Mouse (Mus musculus): Measurements from ENCODE around the gene Olfr12.

Olfr12 gene

DNA sequence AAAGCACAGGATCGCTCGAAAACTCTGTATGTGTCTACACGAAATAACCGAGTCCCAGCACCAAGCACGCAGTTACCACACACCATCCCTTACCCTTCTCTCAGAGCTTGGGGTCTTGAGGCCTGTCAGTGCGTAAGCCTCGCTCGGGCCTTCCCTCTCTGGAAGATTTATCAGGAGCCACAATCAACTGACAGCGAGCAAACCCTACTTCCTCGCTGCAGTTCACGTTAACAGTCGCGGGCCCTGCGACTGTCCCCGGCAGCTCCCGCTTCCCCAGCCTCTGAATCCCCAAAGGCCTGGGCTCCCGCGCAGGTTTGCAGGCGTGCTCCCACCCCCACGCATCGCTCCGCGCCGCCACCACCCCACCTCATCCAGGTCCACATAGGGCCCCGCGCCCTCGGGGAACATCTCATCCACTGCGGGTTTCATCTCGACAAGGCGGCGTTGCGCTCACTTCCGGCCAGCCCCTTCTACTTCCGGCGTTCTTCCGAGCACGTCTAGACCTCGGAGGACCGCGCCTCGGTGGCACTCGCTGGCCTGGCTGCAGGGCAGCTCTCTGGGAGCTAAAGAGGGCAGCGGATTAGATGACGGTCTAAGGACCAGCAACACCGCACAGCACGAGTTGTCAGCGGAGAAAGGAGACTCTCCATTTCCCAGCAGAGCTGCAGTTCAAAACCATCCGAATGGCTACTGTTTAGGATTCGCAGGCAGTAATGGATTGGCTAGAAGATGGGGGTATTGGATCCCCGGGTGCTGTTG lies 24.1 kb downstream of the Olfr12 start, which contains the start of gene Cops9:
TSS of gene Cops9 (minus strand) at position 472 of the 759 bp plus-strand sequence.
- peak; percentile 68 to 73 for DNase-seq

DNA sequence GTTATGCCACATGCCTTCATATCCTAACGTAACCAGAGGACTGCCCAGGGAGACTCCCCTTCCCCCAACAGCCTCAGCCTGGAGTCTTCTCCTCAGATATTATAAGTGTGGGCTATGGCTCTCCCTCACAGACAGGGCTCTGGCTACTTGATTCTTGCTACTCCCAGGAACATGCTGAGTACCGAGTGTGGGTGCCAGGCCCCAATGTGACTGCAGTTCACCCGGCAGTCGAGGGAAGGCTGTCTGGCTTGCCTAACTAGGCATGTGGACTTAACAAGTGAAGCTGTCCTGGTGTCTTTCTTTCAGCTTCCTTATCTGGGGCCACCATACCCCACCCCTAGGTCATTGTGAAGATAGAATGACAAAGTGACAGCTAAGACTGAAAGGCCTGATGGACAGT lies 26.1 kb downstream of the Olfr12 start:
- DNase-seq = peak in 1 of 2 experiments; percentile 1

DNA sequence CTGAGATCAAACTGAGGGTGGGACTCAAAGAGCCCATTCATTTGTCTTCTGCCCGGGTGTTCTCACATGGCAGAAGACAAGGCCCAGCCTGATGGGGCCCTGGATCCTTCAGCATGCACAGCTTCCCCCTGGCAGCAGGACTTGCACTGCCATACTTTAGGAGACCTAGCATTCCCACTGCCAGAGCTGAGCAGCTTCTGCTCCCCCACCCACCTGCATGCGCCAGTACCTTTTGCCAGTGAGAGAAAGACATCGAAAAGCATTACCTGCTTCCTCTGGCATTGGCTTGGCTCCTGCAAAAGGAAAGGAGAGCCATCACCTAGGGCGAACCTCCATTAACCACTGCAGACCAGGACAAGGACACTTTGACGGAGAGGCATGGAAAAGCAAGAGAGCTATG lies 27.3 kb downstream of the Olfr12 start:
- peak in 1 of 2 experiments; percentile 1 for DNase-seq

DNA sequence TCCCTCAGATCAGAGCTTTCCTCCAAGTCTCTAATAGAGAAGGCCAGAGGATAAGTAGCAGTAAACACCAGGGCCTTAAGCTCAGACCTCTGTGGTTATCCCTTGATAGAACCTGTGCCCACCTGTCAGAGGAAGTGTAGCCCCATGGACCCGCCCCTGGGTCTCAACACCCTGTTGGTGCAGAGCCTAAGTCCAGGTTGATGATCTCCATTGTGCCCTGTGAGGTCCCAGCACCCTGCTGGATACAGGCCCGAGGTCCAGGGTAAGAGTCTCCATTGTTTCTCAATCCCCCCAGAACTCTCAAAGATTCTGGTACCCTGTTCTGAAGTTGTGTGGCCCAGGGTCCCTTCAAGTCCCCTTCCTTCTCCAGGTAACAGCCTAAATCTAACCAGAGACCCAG lies 28.5 kb downstream of the Olfr12 start:
- peak in 1 of 2 experiments; percentile 1 for DNase-seq

DNA sequence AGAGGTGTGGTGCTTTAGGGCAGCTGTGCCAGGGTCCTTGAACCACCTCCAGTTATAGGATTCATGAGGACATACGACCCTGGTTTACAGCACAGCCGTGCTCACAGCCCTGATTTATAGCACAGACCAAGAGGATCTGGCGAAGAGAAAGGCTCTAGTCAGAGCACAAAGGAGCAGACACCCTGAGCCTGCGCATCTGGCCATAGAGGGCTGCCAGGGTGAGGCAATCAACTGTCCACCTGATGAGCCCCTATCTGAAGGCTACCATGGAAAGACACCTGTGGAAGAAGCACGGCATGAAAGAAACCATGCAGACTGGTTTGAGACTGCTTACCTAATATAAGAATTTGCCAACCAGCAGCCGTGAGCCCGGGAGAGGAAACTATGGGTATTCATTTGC lies 29.0 kb downstream of the Olfr12 start:
- DNase-seq = no peak

DNA sequence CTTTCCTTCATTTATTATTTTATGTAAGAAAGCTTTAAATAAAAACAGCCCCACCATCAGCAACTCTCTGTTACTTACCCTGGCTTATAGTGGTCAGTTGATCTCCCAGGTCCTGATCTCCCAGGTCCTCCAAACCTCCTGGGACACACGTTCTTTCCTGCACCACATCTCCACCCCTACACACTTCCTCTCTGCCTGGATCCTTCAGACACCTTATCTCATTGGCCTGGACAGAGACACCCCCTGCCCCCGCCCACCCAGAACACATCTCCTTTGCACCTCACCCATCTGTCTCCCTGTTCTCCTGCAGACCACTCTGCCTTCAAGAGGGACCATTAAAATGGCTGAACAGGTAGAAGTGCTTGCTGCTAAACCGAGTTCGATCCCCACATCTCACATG lies 29.4 kb downstream of the Olfr12 start:
- no peak for DNase-seq

DNA sequence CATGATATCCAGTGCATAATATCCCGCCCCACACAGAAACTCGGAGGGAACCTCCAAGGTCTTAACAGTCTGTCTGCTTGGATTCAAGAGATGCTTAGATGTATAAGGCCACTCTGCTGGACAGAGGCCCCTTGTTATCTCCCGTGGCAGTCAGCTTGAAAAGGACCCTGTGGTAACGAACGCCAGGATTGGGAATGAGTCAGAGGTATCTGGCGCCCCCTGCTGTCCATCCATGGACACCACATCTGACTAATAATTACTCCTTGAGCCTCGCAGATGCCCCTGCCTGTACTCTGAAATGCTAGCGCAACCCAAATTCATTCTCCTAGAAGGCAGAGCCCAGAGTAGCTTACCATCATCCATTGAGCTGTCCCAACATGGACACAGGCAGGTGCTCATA lies 30.2 kb downstream of the Olfr12 start:
- no peak for DNase-seq

DNA sequence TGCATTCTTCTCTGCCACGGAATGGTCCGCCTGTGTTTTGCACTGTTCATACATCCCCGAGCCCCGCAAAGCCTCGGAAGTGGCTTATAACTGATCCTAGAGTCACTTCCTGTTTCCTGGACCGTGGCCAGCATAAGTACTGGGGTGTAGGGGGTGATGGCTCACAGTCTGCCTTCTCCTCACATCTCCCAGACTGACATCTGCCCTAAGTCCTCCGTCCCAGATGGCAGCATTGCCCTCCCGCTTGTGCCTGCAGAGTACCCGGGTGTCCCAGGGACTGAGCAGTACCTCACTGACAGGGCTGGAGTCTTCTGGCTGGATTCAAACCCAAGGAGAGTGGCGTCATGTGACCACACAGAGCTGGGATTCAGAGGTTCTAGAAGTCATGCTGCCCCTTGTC lies 30.6 kb downstream of the Olfr12 start:
- DNase-seq = peak in 1 of 2 experiments; percentile 14

DNA sequence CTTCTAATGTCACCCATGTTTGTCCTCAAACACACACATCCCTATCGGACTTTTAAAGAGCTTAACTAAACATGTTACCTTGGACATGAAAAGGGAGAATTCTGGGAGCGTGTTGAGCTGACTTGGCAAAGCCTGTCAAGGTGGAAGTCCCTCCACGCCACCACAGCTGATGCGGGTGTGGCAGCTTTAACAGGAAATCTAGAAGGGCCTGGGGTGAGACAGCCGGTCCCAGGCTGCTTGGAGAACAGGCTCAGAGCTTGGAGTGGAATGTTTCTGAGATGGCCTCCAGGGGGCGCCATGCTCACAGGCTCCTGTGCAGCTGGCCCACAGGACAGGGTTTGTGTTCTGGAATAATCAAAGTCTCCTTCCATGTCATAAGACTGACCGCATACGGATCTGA lies 31.1 kb downstream of the Olfr12 start, which contains the start of gene Otos:
TSS of gene Otos (minus strand) at position 169 of the 400 bp plus-strand sequence.
- DNase-seq = peak; percentile 21 to 23

DNA sequence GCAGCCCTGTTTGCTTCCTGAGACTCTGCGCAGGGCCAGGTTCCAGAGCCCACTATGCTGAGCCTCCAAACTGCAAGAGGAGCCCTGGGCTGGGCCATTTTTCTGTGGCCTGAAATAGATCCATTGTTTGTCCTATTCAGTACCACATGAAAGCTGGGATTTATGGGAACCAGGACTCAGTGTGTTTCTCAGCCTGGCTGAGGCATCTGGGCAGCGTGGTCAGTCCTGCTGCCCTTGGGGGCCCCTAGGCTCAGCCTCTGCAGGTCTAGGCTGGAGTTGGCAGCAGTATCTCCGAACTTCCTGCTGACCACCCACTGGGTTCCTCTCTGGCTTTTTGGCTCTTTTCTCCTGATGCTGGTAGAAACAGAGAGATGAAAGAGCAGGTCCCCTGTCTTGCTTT lies 33.9 kb downstream of the Olfr12 start:
- DNase-seq = no peak

DNA sequence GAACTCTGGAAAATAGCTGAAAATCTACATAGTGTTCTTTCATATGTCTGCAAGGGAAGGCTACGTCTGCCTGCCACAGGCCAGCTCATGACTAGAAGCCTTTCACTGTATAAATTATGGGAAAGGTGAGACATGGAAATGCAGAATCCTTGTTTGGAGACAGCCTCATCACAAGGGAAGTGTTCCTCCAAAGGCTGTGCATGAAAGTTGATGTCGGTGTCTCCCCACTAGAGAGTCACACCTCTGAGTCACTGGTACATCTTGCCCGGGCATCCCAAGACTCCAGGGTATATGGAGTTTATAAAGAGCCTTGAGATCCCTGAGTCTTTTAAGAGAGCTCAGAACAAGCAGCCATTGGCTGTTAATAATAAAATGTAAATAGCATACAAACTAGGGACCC lies 35.6 kb downstream of the Olfr12 start:
- no peak for DNase-seq

DNA sequence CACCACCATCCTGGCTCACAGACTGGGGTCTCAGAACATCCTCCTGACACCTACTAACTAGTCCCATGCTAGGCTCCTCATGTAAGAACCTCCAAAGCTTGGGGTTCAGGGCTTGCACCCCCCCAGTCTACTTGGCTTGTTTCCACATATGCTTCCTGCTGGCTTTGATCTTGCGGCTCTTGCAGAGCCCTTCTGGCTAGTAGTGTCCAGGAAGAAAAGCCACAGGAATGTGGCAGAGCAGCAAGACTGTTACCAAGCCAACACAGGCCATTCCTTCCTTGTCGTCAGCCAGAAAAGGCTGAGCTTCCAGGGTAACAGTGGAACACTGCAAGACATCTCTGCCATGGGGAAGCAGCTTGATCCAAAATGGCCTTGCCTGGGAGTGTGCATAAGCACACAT lies 37.1 kb downstream of the Olfr12 start:
- DNase-seq = no peak

DNA sequence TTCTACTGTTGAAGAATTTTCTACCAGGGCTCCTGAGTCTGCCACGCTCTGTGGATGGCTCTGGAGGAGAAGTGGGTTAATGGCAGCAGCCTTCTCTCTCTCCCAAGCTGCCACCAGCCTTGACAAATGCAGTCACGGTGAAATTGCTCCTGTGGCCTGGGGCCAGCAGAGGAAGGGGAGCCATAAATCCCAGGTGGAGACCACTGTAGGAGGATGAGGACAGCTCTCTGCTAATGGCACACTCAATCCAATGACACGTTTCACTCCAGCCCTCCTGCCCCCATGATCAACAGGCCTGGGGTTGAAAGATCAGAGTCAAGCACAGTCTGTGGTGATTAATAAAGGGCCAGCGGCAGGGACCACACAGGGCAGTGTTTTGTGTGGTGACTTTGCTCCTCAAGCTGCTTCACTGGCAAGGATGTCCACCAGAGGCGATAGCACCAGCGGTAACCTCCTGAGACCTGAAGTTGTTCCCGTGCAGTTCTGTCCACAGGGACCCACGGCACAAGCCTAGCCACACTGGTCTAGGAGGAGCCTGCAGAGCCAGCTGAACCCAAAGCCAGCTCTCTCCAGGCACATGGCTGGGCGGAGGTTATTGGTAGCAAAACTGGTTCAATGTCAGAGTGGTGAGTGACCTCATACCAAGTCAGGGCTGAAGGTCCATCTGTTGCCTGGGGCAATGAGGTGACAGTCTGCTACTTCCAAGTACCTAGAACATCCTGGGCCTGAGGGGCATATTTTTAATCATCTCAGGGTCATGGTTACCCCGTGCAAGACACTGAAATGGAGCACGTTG lies 39.6 kb downstream of the Olfr12 start:
- no peak for DNase-seq

DNA sequence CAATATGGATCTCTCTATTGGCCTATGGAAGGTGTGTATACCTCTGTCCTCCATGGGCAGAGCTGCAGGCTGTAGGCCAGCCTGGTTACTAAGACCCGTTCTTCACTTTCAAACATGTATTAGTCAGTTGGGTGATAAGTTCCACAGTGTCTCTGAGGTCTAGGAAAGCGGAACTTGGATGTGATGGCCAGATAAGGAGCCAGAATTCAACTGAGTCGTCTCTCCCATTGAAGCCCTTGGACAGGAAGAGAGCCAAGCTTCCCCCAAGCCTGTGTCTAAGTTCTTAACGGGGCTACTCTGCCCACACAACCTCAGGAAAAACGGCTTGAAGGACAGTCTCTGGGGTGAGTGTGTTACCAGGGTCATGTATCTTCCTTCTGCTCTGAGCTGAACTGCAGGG lies 41.8 kb downstream of the Olfr12 start:
- no peak for DNase-seq

DNA sequence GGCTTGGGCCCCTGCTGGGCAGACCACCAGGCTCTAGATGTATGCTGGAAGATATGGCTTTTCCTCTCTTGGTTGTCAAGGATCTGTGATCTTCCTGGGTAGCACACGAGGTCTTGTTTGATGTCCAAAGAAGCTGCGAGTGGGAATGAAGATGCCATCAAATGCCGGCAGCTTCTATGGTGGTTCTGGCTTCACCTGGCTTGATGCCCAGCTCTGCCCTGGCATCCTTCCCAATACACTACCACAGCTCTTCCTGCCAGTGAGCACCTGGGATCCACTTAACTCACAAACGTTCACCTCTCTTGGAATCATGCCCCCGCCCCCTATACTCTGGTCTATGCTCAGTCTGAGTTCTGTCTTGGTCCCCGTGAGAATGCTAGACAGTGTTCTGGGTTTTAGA lies 49.5 kb downstream of the Olfr12 start:
- DNase-seq = no peak

DNA sequence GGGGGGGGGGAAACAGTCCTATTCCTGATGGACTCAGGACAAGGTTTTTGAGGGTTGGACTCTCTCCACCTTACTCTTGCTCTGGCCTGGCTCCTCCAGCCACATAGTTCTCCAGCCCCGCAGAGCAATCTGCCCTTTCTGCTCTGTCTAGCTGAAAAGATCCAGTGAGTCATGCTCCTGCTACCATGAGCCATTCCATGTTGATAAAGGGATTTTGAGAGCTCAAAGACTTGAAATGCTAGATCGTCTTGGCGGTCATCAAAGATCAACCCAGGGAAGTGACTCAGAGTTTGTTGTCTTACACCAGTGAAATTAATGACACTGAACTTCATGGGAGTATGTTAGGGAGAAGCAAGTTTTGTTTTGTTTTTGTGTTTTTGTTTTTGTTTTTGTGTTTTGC lies 51.8 kb downstream of the Olfr12 start:
- no peak for DNase-seq

DNA sequence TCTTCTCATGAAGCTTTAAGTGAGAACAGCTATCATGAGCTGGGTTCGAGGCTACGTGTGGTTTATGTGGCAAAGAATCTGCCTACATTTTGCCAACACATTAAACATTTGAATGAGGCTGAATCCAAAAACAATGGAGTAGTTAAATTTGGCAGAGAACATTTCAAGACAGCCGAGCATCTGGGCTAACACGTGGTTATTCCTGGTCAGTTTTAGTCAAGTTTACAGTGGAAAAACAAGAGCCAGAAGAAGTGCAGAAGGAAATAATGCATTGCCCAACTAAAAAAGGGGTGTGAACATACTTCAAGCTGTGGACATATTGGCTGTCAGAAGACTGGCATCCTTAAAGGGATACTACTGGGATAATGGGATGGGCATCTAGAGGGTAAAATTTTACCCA lies 53.7 kb downstream of the Olfr12 start:
- DNase-seq = no peak

Data from thymus, adult 18-20 months (tissue).